Mouse (Mus musculus) yolk sac, embryonic 10.5 days (tissue): ENCODE measurements at regions not wholly inside any gene's neighbourhood (a gene's known extent, or its start where the extent isn't known, plus 50 kb on each side); places are given as distances from the start of the nearest gene placed in this dataset.

ENCODE experiments used
- DNase-seq: peaks from one replicate; pipeline ENCODE4 v3.0.0-alpha.2; 2017; ENCODE audit warnings: low spot score

DNA sequence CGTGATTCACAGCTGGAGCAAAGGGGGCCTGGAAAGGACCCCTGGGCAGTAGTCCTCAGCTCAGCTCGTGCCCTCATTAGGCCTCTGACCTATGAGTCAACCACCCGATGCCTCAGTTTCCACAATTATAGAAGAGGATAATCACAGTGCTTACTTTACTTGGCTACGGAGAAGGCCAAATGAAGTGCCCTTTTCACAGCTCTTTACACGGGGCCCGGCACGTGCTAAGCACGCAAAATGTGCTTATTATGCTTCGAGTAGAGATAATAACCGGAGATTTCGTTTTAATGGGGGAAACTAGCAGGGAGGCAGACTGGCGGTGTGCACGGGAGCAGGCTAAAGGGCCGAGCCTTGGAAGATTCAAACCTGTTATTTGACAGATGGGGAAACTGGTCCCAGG, 102.4 kb upstream of the Jun start:
- no peak for DNase-seq

DNA sequence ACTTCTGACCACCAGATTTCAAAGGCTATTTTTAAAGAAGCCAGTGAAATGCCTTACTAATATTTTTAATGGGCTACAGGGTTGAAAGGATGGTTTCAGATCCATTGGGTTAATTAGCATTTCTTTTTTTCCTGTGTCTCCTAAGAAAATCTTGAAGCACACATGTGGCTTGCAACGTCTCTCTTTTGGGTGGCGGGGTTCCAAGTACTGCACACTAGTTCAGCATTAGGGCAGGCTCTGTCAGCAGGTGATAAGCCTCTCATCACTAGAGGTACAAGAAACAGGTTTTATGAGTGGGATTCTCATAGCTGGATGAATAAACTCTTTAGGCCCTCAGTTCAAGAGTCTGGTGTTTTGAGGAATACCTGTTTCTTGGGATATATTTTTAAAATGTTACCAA, 103.2 kb upstream of the Jun start:
- no peak for DNase-seq

DNA sequence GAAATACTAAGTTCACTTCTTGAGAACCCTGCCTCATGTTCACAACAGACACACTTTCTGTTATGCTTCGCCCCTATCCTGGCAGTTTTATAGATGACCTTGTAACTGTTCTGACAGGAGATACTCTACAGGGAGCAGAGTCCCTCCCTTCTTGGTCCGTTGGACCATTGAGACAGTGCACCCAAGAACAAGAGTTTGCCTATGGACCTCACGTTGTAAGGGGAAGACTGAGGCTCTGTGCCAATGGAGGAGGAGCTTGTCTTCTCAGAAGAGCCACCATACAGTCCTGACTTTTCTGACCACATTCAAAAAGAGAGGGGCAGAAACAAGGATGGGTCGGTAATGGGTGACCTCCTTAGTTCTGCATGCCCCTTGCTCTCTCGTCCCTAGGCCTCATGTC, 103.8 kb upstream of the Jun start:
- no peak for DNase-seq

- peak; percentile 88 for DNase-seq
Measured at GRCm38 (mm10) chr4:95156451-95157271, 104.6 kb upstream of the Jun start.

GRCm38 (mm10) chr4:95157653-95158430, 105.8 kb upstream of the Jun start:
- DNase-seq, result no peak

GRCm38 (mm10) chr4:95158632-95159424, 106.8 kb upstream of the Jun start:
- DNase-seq, result no peak

DNA sequence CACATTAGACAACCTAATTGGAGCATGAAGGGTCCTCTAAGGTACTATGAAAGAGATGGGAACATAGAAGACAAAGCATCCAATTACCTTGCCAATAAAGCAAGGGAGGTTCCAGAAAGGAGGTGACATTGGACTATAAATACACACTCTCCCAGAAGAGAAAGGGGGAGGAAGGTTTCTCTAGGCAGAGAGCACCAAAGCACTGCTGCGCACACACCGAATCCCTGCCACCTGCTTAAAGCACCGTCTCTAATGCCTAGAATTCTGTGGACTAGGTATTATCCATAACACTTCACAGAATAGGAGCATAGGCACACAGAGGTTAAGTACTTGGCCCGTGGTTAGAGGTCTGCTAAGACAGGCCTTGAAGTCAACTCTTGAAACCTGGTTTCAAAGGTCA, 107.8 kb upstream of the Jun start:
- no peak for DNase-seq

DNA sequence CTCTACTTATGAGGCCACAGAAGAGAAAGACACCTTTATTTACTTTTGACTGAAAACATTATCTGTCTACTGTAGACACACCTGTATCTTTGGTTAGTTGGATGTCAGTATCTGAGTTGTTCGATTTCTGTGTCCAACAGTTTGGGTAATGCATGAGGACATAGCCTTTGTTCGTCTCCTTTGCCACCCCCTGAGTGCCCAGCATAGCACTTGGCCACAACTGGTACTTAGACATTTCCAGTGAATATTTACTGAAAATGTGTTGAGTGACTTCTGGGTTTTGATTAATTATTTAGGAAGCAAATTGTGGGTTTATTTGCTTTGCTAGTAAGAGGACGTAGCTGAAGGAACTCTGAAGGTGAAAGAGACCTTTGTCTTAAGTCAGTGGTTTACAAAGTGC, 108.4 kb upstream of the Jun start:
- DNase-seq, result no peak

GRCm38 (mm10) chr4:95160912-95161669, 109.1 kb upstream of the Jun start:
- DNase-seq, result peak; percentile 85

GRCm38 (mm10) chr4:95161670-95162020, 109.6 kb upstream of the Jun start:
- DNase-seq, result no peak

DNA sequence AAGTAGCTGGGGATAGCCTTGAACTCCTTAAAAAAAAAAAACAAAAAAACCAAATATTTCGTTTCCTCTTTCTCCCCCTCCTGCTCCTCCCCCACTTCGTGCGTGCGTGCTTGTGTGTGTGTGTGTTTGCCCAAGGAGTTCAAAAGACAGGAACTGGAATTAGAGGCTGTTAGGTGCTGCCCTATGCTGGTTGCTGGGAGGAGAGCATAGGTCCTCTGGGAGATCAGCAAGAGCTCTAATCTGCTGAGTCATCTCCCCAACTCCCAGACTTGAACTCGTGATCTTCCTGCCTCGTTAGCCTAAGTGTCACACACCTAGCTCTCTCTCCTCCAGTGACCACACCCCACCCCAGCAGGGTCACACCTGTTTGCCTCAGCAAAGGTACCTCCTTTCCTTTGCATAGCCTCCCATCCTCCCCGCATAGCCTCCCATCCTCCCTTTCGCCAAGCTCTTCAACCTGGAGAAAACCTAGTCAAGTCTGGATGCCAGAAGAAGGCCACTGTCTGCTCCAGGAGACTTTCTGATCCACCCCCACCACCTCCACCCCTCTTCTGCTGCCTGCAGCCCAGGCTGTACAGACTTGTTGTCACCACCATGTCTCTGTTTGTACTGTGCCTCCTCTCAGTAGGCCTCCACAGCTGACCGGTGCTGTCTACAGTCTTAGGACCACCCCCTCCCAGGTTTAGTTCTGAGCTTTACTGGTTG, 110.5 kb upstream of the Jun start:
- peak; percentile 53 for DNase-seq

GRCm38 (mm10) chr4:95163403-95163802, 111.4 kb upstream of the Jun start:
- no peak for DNase-seq

DNA sequence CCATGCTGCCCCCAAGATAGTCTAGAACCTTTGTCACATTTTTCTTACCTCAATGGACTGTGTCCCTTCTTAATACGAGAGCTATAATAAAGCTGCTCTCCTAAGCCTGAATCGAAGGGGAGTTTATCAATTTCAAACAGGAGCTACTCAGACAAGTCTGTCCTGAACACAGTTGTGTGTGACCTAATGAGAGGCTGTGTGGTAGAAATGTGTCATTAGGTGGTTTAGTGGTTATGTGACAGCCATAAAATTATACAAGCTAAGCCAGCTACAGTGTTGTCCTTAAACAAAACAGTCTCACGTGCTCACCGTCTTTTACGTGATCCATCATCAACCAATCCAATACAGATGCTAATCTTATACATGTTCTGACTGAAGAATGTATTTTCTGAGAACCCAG, 114.5 kb upstream of the Jun start:
- no peak for DNase-seq

DNA sequence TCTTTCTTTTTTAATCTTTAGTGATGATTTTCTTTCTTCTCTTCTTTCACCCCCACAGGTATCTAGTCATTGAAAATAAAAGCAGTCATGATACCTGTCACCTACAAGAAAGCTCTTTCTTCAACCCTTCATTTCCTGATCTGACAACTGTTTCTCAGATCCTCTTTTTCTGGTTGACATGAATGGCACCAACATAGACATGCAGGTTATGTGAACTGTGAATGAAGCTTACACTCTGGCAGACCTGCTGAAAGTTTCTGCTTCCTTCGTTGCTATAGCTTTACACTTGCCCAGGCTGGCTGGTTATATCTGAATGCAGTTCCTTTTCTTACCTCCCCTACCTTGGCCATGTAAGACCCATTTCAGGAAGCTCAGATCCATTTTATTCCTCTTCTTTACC, 115.2 kb upstream of the Jun start:
- DNase-seq, result no peak

DNA sequence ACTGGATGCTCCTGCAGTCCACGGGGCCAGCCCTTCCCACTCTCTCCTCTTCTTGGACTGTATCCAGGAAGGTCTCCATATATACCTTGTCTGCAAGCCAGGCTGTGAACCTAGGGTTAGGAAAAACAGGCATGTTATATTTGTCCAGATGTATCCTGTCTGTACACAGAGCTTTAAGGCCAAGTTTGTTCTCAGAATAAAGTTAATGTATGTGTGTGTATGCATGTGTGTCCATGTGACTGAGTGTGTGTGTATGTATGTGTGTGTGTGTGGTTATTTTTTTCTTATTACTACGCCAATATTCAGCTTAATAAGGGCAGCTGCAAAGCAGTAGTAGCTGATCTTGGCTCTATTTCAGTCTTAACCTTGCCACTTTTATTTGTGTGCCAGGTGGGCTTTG, 117.7 kb upstream of the Jun start:
- DNase-seq, result no peak

DNA sequence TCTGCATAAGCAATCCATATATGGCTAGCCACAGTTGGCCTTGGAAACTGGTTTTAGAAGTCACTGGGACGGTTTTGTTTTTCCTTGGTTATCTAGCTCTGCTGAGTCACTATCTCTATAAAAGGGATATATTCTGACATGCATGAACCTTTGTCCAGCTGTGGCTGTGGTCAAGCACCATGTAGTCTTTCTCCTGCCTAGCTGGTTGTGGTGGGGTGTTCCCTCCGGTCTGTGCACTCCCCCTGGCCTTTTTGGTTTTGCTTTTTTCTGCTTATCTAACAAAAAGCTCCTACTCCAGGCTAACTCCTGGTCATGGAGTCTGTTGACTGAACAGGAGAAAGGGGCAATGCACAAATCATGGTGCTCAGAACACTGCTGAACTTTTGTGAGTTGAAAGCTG, 125.7 kb upstream of the Jun start:
- DNase-seq, result no peak

DNA sequence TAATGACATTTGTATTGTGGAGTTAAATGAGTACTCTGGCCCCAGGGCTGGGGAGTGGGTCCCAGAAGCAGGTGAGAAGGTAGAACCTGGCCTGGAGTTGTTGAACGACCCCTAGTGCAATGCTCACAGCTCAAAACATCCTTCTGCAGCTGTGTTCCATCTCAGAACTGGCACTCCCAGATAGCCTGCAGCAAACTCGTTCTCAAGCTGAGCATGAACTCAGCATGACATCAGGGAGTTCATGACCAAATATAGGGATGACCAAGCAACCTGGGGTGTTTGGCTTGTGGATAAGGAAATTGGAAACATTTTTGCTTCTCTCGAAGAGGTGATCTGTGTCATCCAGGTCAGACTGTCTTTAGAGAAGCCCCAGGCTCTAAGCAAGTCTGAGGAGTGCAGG, 126.4 kb upstream of the Jun start:
- no peak for DNase-seq

GRCm38 (mm10) chr4:95178900-95179299, 126.9 kb upstream of the Jun start:
- no peak for DNase-seq

GRCm38 (mm10) chr4:95180446-95180845, 128.4 kb upstream of the Jun start:
- no peak for DNase-seq

DNA sequence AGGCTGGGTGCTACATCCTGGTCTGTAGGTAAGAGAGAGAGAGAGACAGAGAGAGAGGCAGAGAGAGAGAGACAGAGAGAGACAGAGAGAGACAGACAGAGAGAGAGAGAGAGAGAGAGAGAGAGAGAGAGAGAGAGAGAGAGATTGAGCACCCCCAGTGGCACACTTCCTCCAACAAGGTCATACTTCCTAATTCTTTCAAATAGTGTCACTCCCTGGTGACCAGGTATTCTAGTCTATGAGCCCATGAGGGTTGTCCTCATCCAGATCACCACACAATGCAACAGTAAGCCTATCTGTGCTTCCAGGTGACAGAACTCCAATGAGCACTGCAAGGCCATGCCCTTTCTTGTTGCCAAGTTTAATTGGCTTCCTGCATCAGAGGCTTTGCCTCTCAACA, 129.0 kb upstream of the Jun start:
- DNase-seq, result no peak

GRCm38 (mm10) chr4:95184180-95184579, 132.2 kb upstream of the Jun start:
- DNase-seq, result no peak
